Comparison of ENCODE assay signal across 26 mouse cellular contexts in the genomic region with DNA sequence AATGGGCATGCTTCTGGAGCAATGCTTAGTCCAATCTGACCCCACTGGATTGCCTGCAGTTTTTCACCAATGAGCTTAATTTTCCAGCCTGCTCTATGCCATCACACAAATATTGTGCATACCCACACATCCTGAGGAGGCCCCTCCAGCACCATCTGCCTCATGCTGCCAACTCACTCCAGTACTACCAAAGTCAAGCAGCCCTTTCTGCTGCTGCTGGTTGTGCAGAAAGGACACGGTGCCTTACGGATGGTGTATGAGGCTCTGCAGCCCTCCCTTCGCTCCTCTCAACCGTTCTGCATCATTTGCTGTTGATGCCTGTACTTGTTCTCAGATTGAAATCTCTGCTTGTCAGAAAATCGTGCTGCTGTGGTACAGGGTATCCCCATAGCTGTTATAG.
DNase-seq lines count a peak whose midpoint lies in the region; TF ChIP-seq lines count a peak whose summit lies in the region.
"Had no signal": no experiment of that assay in that cellular context is flagged by ENCODE, and none has a peak within 500 bp of the region (broad histone marks: within the 10 kb centered on the region; RNA-seq: fewer than 3 reads in every experiment).

No protein-coding gene starts in this region.

- peak; percentile 68 for DNase-seq in cerebellum, adult 9-10 months
- DNase-seq in cerebellum, adult 8-10 months, result no peak
- peak; percentile 30 to 42 for DNase-seq in layer of hippocampus, adult 2 months (ENCODE audit: low spot score in 2 of 2)
- no peak for DNase-seq in layer of hippocampus, adult 9-10 months (ENCODE audit: low spot score)
- DNase-seq in right cerebral cortex, adult 18-20 months, result peak; percentile 49
- DNase-seq in right cerebral cortex, postnatal 25 days, result no peak
- DNase-seq in layer of hippocampus, adult 9-11 months, result peak; percentile 59
- DNase-seq: adrenal gland, postnatal 14 days; embryo, embryonic 11 days; gastrocnemius, postnatal 14 days; heart, postnatal 36 days; kidney, adult 8-10 months; kidney, postnatal 4 days; liver; lung, adult 2 months; lung, postnatal 10 days; retina, postnatal 1 day; thymus, adult 2 months; thymus, postnatal 36 days had no signal

- H3K27ac ChIP-seq in layer of hippocampus, adult 2 months, result peak overlapping the region; percentile 52
- H3K27ac ChIP-seq: embryonic facial prominence, embryonic 12.5 days; forebrain, embryonic 10.5 days; kidney, postnatal 0 days; liver, embryonic 14.5 days; macrophage; midbrain, embryonic 13.5 days had no signal

- H3K4me3 ChIP-seq in layer of hippocampus, adult 2 months, result no peak overlapping the region
- H3K4me3 ChIP-seq: embryonic facial prominence, embryonic 12.5 days; forebrain, embryonic 10.5 days; hindbrain, embryonic 13.5 days; midbrain, embryonic 13.5 days had no signal

- no peak for TF ChIP-seq CTCF in layer of hippocampus, adult 2 months (conservative IDR thresholded peaks at IDR 0.05)

Comparison
In these comparisons a context has a peak if more than half of its experiments do, and no peak if none do; other contexts are left out.
1. DNase-seq: peak in cerebellum, adult 9-10 months (single experiment), layer of hippocampus, adult 2 months (2 of 2), right cerebral cortex, adult 18-20 months (single experiment) and layer of hippocampus, adult 9-11 months (single experiment); none in cerebellum, adult 8-10 months (single experiment), layer of hippocampus, adult 9-10 months (single experiment) and right cerebral cortex, postnatal 25 days (single experiment).